Mouse (Mus musculus) neural tube, embryonic 13.5 days (tissue): ENCODE data around the gene 1600014C23Rik. TPM values are rescaled to one million over a fixed set of nuclear protein-coding genes. Genes with fewer than 3 reads are reported as not detected.
A peak's percentile ranks its signal among the peaks of the same experiment; 100 is the strongest.

Experiments
- ATAC-seq: fragments of 200-750 bp; cut with Nextera tagmentation; 2 replicates; pipeline ENCODE4 v1.8.0; 2017; ENCODE audit warnings: low read depth, mild to moderate bottlenecking, moderate TSS enrichment, moderate library complexity
- H3K27ac ChIP-seq: fragments of 300-500 bp; sonication (generic); replicated peaks from 2 replicates; pipeline ENCODE4 v1.5.1; 2015; ENCODE audit warnings: moderate library complexity, mild to moderate bottlenecking, inconsistent platforms
- H3K27me3 ChIP-seq: fragments of 300-500 bp; sonication (generic); 2 replicates; pipeline ENCODE4 v1.6.1; 2015; ENCODE audit warnings: mild to moderate bottlenecking, inconsistent platforms
- H3K36me3 ChIP-seq: fragments of 300-500 bp; sonication (generic); 2 replicates; pipeline ENCODE4 v1.6.1; 2015; ENCODE audit warnings: mild to moderate bottlenecking, inconsistent platforms
- H3K4me1 ChIP-seq: fragments of 300-500 bp; sonication (generic); replicated peaks from 2 replicates; pipeline ENCODE4 v1.6.1; 2015; ENCODE audit warnings: inconsistent platforms
- H3K4me2 ChIP-seq: fragments of 300-500 bp; sonication (generic); 2 replicates; pipeline ENCODE4 v1.6.1; 2015; ENCODE audit warnings: inconsistent platforms, mild to moderate bottlenecking, moderate library complexity
- H3K4me3 ChIP-seq: fragments of 300-500 bp; sonication (generic); 2 replicates; pipeline ENCODE4 v1.5.1; 2015; ENCODE audit warnings: mild to moderate bottlenecking, inconsistent platforms
- H3K9ac ChIP-seq: fragments of 300-500 bp; sonication (generic); 2 replicates; pipeline ENCODE4 v1.6.1; 2015; ENCODE audit warnings: moderate library complexity, mild to moderate bottlenecking, inconsistent platforms
- H3K9me3 ChIP-seq: fragments of 300-500 bp; sonication (generic); 2 replicates; pipeline ENCODE4 v1.6.1; 2016; ENCODE audit warnings: inconsistent platforms
- WGBS: fragments of 180-500 bp; shearing (Covaris S2); methylation state at CpG from one replicate; pipeline ENCODE4 v1.1.7; 2015; 5-methylcytosine and 5-hydroxymethylcytosine counted together
- polyA plus RNA-seq: library from polyadenylated mRNA; unstranded; fragments of >200 nt; fragmentation: Nextera tagmentation; extraction: Ambion mirVana; gene quantifications from 2 replicates; pipeline ENCODE4 v1.2.1, GENCODE M21; 2015

The 1600014C23Rik gene
- polyA plus RNA-seq, 1 experiment from 2014 or later: not detected

DNA sequence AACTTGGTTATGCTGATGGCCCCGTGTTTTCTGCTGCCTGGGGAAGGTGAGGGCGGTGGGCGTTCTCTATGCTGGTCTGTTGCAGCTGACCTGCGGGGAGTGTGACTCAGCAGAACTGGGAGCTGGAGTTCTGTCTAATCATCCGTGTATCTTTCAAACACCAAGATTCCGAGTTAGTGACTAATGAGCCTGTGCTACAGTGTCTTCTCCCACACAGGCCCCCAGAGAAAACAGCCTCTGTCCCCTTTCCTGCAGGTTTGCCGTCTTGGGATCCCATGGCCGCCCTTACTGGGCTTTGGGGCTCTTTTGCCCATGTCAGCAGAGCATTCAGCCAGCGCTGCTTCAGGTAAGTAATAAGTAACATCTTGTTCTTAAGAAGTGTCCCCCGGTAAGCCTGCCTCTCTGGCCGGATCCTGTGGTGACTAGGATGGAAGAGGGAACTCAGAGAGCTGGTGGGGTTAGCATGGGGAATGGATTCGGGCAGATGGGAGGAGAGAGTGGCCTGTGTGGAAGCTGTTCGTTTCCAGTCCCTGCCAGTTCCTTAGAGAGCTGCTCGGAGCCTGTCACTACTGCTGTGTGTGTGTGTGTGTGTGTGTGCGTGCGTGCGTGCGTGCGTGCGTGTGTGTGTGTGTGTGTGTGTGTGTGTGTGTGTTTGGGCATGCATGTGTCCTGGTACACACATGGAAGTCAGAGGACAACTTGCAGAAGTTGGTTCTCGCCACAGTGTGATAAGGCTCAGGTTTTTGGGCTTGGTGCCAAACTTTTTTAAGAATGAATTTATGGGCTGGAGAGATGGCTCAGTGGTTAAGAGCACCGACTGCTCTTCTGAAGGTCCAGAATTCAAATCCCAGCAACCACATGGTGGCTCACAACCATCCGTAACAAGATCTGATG is 38.2 kb downstream of the 1600014C23Rik start:
- 0 out of 2 replicates have a peak overlapping the region, but pooled peaks have one; percentile 31 for H3K9ac ChIP-seq
- no peak for ATAC-seq
- peaks cover 27% of the 10 kb centered on the region for H3K36me3 ChIP-seq
- no peak overlapping the region for H3K4me2 ChIP-seq
- no peak overlapping the region for H3K27ac ChIP-seq
- no peaks in the 10 kb centered on the region for H3K27me3 ChIP-seq
- no peak overlapping the region for H3K4me3 ChIP-seq
- 74% methylated on average over 23 of the region's 23 CpGs for WGBS
- 0 out of 2 replicates have a peak, but pooled peaks cover 4% of the 10 kb centered on the region for H3K4me1 ChIP-seq
- H3K9me3 ChIP-seq: no peaks in the 10 kb centered on the region

- no peak for ATAC-seq
- 87% methylated on average over 18 of the region's 18 CpGs for WGBS
- no peak overlapping the region for H3K27ac ChIP-seq
Measured at GRCm38 (mm10) chr17:45693812-45694565, 39.7 kb downstream of the 1600014C23Rik start.

GRCm38 (mm10) chr17:45692159-45692558 is 41.5 kb downstream of the 1600014C23Rik start:
- 80% methylated on average over 5 of the region's 5 CpGs for WGBS

More at GRCm38 (mm10) chr17:45693812-45694565, 39.7 kb downstream of the 1600014C23Rik start:
- no peak overlapping the region for H3K9ac ChIP-seq
- no peak overlapping the region for H3K4me2 ChIP-seq
- H3K9me3 ChIP-seq: no peaks in the 10 kb centered on the region
- no peak overlapping the region for H3K4me3 ChIP-seq
- H3K36me3 ChIP-seq: peaks cover 18% of the 10 kb centered on the region
- no peaks in the 10 kb centered on the region for H3K4me1 ChIP-seq
- H3K27me3 ChIP-seq: no peaks in the 10 kb centered on the region

GRCm38 (mm10) chr17:45690044-45690443 is 43.6 kb downstream of the 1600014C23Rik start:
- Histone ChIP-seq H3K9me3 (no peaks in the 10 kb centered on the region), H3K4me1 (peaks cover 15% of the 10 kb centered on the region), H3K27ac (no peak overlapping the region), H3K4me3 (no peak overlapping the region), H3K36me3 (no peaks in the 10 kb centered on the region), H3K4me2 (no peak overlapping the region), H3K9ac (no peak overlapping the region), H3K27me3 (no peaks in the 10 kb centered on the region)
- WGBS: 88% methylated on average over 4 of the region's 4 CpGs
- no peak for ATAC-seq

More at GRCm38 (mm10) chr17:45692159-45692558, 41.5 kb downstream of the 1600014C23Rik start:
- ATAC-seq: no peak
- Histone ChIP-seq H3K9me3 (no peaks in the 10 kb centered on the region), H3K27ac (no peak overlapping the region), H3K4me1 (peaks cover 8% of the 10 kb centered on the region), H3K4me3 (no peak overlapping the region), H3K36me3 (0 out of 2 replicates have a peak, but pooled peaks cover 6% of the 10 kb centered on the region), H3K27me3 (no peaks in the 10 kb centered on the region), H3K9ac (no peak overlapping the region), H3K4me2 (no peak overlapping the region)

GRCm38 (mm10) chr17:45689120-45689519 is 44.5 kb downstream of the 1600014C23Rik start:
- no peaks in the 10 kb centered on the region for H3K36me3 ChIP-seq
- peaks cover 23% of the 10 kb centered on the region for H3K4me1 ChIP-seq
- ATAC-seq: no peak
- H3K27me3 ChIP-seq: no peaks in the 10 kb centered on the region
- WGBS: 89% methylated on average over 9 of the region's 9 CpGs
- H3K27ac ChIP-seq: no peak overlapping the region
- H3K4me2 ChIP-seq: no peak overlapping the region
- no peak overlapping the region for H3K4me3 ChIP-seq
- no peak overlapping the region for H3K9ac ChIP-seq
- no peaks in the 10 kb centered on the region for H3K9me3 ChIP-seq

DNA sequence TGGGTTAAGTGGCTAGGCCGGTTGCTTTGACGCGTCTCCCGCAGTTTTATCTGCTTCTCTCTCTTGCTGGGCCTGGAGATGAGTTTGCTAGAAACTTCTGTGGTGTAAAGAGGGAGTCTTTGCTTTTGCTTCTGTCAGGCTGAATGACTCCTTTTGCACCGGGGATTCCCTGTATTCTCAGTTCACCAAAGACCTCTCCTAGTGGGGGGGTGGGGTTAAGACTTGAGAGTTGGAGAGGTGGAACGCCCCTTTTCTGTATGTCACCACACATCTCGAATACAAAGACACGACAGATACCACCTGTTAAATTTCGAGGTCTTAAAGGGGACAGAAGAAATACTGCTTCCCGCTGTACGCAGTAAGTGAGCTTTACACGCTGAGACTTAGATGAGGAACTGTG is 46.9 kb downstream of the 1600014C23Rik start, which contains the start of gene Tmem63b:
TSS of gene Tmem63b (minus strand) at position 190 of the 400 bp plus-strand sequence.
- Histone ChIP-seq H3K4me3 (peak within 1 kb of the TSS; percentile 94), H3K4me2 (peak within 1 kb of the TSS; percentile 82), H3K9me3 (no peaks in the 10 kb centered on the region), H3K9ac (peak within 1 kb of the TSS; percentile 97), H3K36me3 (no peaks in the 10 kb centered on the region), H3K27ac (peak within 1 kb of the TSS; percentile 96), H3K4me1 (peaks cover 31% of the 10 kb centered on the region), H3K27me3 (no peaks in the 10 kb centered on the region)
- ATAC-seq: 0 out of 2 replicates have a peak, but pooled peaks have one; percentile 3
- 10% methylated on average over 12 of the region's 12 CpGs for WGBS

- peak within 1 kb of the TSS; percentile 97 for H3K9ac ChIP-seq
- H3K27me3 ChIP-seq: no peaks in the 10 kb centered on the region
- peaks cover 32% of the 10 kb centered on the region for H3K4me1 ChIP-seq
- no peaks in the 10 kb centered on the region for H3K9me3 ChIP-seq
- peak; percentile 89 for ATAC-seq
- peak within 1 kb of the TSS; percentile 82 for H3K4me2 ChIP-seq
- WGBS: under 1% methylated on average over 43 of the region's 50 CpGs
- no peaks in the 10 kb centered on the region for H3K36me3 ChIP-seq
- peak within 1 kb of the TSS; percentile 96 for H3K27ac ChIP-seq
- H3K4me3 ChIP-seq: peak within 1 kb of the TSS; percentile 94
Measured at GRCm38 (mm10) chr17:45686093-45686619, 47.5 kb downstream of the 1600014C23Rik start, which contains the start of gene Mrpl14. Mrpl14 (plus strand) TSS chr17:45686322.

- H3K9ac ChIP-seq: peak overlapping the region; percentile 97
- no peaks in the 10 kb centered on the region for H3K27me3 ChIP-seq
- no peaks in the 10 kb centered on the region for H3K36me3 ChIP-seq
- no peaks in the 10 kb centered on the region for H3K9me3 ChIP-seq
- ATAC-seq: peak; percentile 63
- H3K27ac ChIP-seq: peak overlapping the region; percentile 96
- WGBS: under 1% methylated on average over 58 of the region's 58 CpGs
- H3K4me2 ChIP-seq: peak overlapping the region; percentile 82
- peaks cover 40% of the 10 kb centered on the region for H3K4me1 ChIP-seq
- peak overlapping the region; percentile 94 for H3K4me3 ChIP-seq
Measured at GRCm38 (mm10) chr17:45685171-45686092, 48.2 kb downstream of the 1600014C23Rik start.

DNA sequence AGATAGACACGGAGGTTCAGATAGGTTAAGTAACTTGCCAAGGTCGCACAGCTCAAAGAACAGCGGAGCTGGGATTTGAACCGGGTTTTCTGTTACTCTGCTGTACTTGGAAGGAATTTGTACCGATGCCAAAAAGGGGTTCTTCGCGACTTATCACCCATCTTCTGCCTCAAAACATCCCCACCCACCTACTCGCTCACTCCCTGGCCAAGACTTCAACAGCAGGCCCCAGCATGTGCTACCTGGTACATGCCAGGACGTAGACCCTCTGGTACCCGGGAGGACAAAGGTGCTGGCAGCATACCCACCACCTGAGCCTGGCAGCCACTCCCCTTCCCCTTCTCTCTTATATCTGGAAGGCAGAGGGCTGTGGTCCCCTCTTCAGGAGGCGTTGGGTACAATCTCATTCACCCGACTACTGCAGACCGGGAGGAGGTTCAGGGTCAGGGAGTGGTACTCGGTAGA is 48.9 kb downstream of the 1600014C23Rik start:
- Histone ChIP-seq H3K4me3 (peak overlapping the region; percentile 94), H3K36me3 (no peaks in the 10 kb centered on the region), H3K27me3 (no peaks in the 10 kb centered on the region), H3K4me1 (peaks cover 42% of the 10 kb centered on the region), H3K4me2 (peak overlapping the region; percentile 82), H3K27ac (peak overlapping the region; percentile 96), H3K9ac (peak overlapping the region; percentile 97), H3K9me3 (no peaks in the 10 kb centered on the region)
- peak; percentile 17 for ATAC-seq
- WGBS: 32% methylated on average over 14 of the region's 14 CpGs
